Mouse (Mus musculus): ENCODE results near the gene Hist1h3e. TPM values are rescaled to one million over a fixed set of nuclear protein-coding genes. Genes with fewer than 3 reads are reported as not detected.
"Not testable (repeated sequence)": the region's sequence is repeated elsewhere in the genome, so short reads cannot be mapped to it uniquely, and the experiment has no call there.

Gene Hist1h3e
- total and polyA plus RNA-seq, 2 experiments from 2014 or later = 1.3 to 528 TPM

- H3K9me3 ChIP-seq (ENCODE audit: low read length) = no peaks in the 10 kb centered on the region
- DNase-seq (ENCODE audit: low spot score) = no peak
- no peaks in the 10 kb centered on the region for H3K4me1 ChIP-seq (ENCODE audit: insufficient read depth, low read length)
- WGBS = 95% methylated on average over 7 of the region's 7 CpGs
- H3K27me3 ChIP-seq (ENCODE audit: insufficient read depth, low read length) = no peaks in the 10 kb centered on the region
- no peak for TF ChIP-seq CTCF (IDR thresholded peaks at IDR 0.05; ENCODE audit: low read depth)
- no peak for ATAC-seq
- H3K4me2 ChIP-seq (ENCODE audit: low read depth, low read length) = no peak overlapping the region
- H3K36me3 ChIP-seq (ENCODE audit: insufficient read depth, low read length) = no peaks in the 10 kb centered on the region
- H3K4me3 ChIP-seq (ENCODE audit: low read length) = no peak overlapping the region
- H3K9ac ChIP-seq (replicated peaks; ENCODE audit: low read length) = no peak overlapping the region
- H3K27ac ChIP-seq = no peak overlapping the region
Measured at GRCm38 (mm10) chr13:23591206-23591605, 29.0 kb upstream of the Hist1h3e start.

DNA sequence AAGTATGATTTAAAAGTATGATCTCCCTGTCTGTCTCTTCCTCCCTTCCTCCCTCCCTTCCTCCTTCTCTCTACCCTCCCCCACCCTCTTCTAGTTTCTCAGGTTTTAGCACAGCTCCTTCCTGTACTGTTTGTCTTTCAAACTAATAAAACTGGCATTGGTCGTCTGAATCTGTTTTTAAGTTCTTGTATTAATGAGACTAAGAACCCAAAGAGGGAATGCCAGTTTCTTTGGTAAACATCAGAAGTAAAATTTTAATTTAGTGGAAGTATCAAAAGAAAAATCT lies 24.7 kb upstream of the Hist1h3e start:
- Histone ChIP-seq H3K4me1 (ENCODE audit: insufficient read depth, low read length) (peaks cover 6% of the 10 kb centered on the region; the same call in 1 of the 2 replicates), H3K9me3 (ENCODE audit: low read length) (no peaks in the 10 kb centered on the region), H3K4me3 (ENCODE audit: low read length) (peak overlapping the region; percentile 49), H3K9ac (replicated peaks; ENCODE audit: low read length) (peak overlapping the region; percentile 21; the same call in 1 of the 2 replicates), H3K27me3 (ENCODE audit: insufficient read depth, low read length) (no peaks in the 10 kb centered on the region), H3K27ac (peak overlapping the region; percentile 67; the same call in 1 of the 2 replicates), H3K4me2 (ENCODE audit: low read depth, low read length) (peak overlapping the region; percentile 94), H3K36me3 (ENCODE audit: insufficient read depth, low read length) (no peaks in the 10 kb centered on the region)
- no peak for DNase-seq (ENCODE audit: low spot score)
- 0% methylated on average over 1 of the region's 1 CpGs for WGBS
- ATAC-seq = no peak
- TF ChIP-seq CTCF (IDR thresholded peaks at IDR 0.05; ENCODE audit: low read depth) = no peak

DNA sequence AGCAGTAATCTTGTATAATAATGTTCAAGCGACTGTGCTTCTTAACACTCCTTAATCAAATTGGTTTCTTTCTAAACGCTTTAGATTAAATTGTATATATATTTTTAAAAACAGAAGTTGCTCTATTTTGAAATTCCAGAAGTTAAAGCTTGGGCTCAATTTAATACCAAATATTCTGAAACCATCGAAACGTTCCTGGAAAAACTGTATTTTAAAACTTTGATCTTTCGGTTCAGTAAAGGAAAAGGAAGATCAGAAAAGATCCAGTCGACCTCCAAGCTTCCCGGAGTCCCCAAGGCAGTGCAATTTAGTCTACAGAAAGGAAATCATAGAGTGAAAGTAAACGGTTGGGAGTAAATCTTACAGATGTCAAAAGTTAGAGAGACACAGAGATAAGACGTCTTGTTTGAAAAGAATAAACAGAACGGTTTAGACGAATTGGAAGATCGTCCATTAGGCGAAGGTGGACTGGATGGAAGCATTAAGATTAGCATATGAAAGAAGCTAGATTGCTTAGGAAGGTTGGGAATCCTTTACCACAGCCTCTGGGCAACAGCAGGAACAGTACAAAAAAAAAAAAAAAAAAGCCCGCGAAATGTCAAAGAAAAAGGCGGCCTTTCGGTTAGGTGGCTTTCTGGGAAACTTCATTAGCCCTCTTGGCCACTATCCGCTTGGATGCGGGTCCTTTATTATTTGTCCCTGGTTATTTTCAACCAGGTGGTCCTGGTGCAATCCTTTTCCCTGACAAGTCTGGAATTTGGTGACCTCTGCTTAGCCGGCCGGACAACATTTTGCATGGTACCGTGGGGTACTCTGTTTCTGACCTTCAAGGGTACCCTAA lies 24.1 kb upstream of the Hist1h3e start:
- peak overlapping the region; percentile 21 for H3K9ac ChIP-seq (replicated peaks; ENCODE audit: low read length)
- H3K36me3 ChIP-seq (ENCODE audit: insufficient read depth, low read length) = no peaks in the 10 kb centered on the region
- H3K4me3 ChIP-seq (ENCODE audit: low read length) = peak overlapping the region; percentile 49
- ATAC-seq = no peak
- peak overlapping the region; percentile 94 for H3K4me2 ChIP-seq (ENCODE audit: low read depth, low read length)
- H3K27ac ChIP-seq = peak overlapping the region; percentile 67
- no peaks in the 10 kb centered on the region for H3K27me3 ChIP-seq (ENCODE audit: insufficient read depth, low read length)
- 1% methylated on average over 22 of the region's 22 CpGs for WGBS
- peaks cover 8% of the 10 kb centered on the region; the same call in 1 of the 2 replicates for H3K4me1 ChIP-seq (ENCODE audit: insufficient read depth, low read length)
- H3K9me3 ChIP-seq (ENCODE audit: low read length) = no peaks in the 10 kb centered on the region
- TF ChIP-seq CTCF (IDR thresholded peaks at IDR 0.05; ENCODE audit: low read depth) = no peak
- DNase-seq (ENCODE audit: low spot score) = peak; percentile 24

- under 1% methylated on average over 18 of the region's 36 CpGs for WGBS
- H3K27me3 ChIP-seq (ENCODE audit: insufficient read depth, low read length); H3K9me3 ChIP-seq (ENCODE audit: low read length); H3K36me3 ChIP-seq (ENCODE audit: insufficient read depth, low read length); H3K4me1 ChIP-seq (ENCODE audit: insufficient read depth, low read length): not testable (repeated sequence)
- H3K27ac ChIP-seq = peak overlapping the region; percentile 92
- ATAC-seq (peak; percentile 89), DNase-seq (ENCODE audit: low spot score) (peak; percentile 91)
- peak overlapping the region; percentile 68 for H3K9ac ChIP-seq (replicated peaks; ENCODE audit: low read length)
- peak overlapping the region; percentile 94 for H3K4me2 ChIP-seq (ENCODE audit: low read depth, low read length)
- peak overlapping the region; percentile 49 for H3K4me3 ChIP-seq (ENCODE audit: low read length)
Measured at GRCm38 (mm10) chr13:23585442-23586098, 23.4 kb upstream of the Hist1h3e start.

- no peak for TF ChIP-seq CTCF (IDR thresholded peaks at IDR 0.05; ENCODE audit: low read depth)
- peak; percentile 72 for DNase-seq (ENCODE audit: low spot score)
- under 1% methylated on average over 21 of the region's 21 CpGs for WGBS
Measured at GRCm38 (mm10) chr13:23585029-23585441, 22.9 kb upstream of the Hist1h3e start.

GRCm38 (mm10) chr13:23584331-23584730 lies 22.2 kb upstream of the Hist1h3e start:
- no peak for TF ChIP-seq CTCF (IDR thresholded peaks at IDR 0.05; ENCODE audit: low read depth)
- H3K27ac ChIP-seq = peak overlapping the region; percentile 92

More at GRCm38 (mm10) chr13:23585029-23585441, 22.9 kb upstream of the Hist1h3e start:
- no peaks in the 10 kb centered on the region for H3K36me3 ChIP-seq (ENCODE audit: insufficient read depth, low read length)
- peak overlapping the region; percentile 49 for H3K4me3 ChIP-seq (ENCODE audit: low read length)
- H3K9ac ChIP-seq (replicated peaks; ENCODE audit: low read length) = peak overlapping the region; percentile 68
- no peaks in the 10 kb centered on the region for H3K9me3 ChIP-seq (ENCODE audit: low read length)
- H3K27me3 ChIP-seq (ENCODE audit: insufficient read depth, low read length) = no peaks in the 10 kb centered on the region
- 0 out of 2 replicates have a peak, but pooled peaks have one; percentile 19 for ATAC-seq
- peaks cover 8% of the 10 kb centered on the region; the same call in 1 of the 2 replicates for H3K4me1 ChIP-seq (ENCODE audit: insufficient read depth, low read length)
- peak overlapping the region; percentile 92 for H3K27ac ChIP-seq
- H3K4me2 ChIP-seq (ENCODE audit: low read depth, low read length) = peak overlapping the region; percentile 94

More at GRCm38 (mm10) chr13:23584331-23584730, 22.2 kb upstream of the Hist1h3e start:
- H3K27me3 ChIP-seq (ENCODE audit: insufficient read depth, low read length) = no peaks in the 10 kb centered on the region
- H3K4me3 ChIP-seq (ENCODE audit: low read length) = peak overlapping the region; percentile 49
- H3K4me2 ChIP-seq (ENCODE audit: low read depth, low read length) = peak overlapping the region; percentile 94
- ATAC-seq (no peak), DNase-seq (ENCODE audit: low spot score) (no peak)
- H3K4me1 ChIP-seq (ENCODE audit: insufficient read depth, low read length) = peaks cover 8% of the 10 kb centered on the region; the same call in 1 of the 2 replicates
- peak overlapping the region; percentile 68 for H3K9ac ChIP-seq (replicated peaks; ENCODE audit: low read length)
- no peaks in the 10 kb centered on the region for H3K9me3 ChIP-seq (ENCODE audit: low read length)
- no peaks in the 10 kb centered on the region for H3K36me3 ChIP-seq (ENCODE audit: insufficient read depth, low read length)

Measured in hindbrain, postnatal 0 days (tissue).